Mouse (Mus musculus): ENCODE data around the gene Serpina6. TPM values are rescaled to one million over a fixed set of nuclear protein-coding genes. Genes with fewer than 3 reads are reported as not detected.
"Not testable (repeated sequence)": the region's sequence is repeated elsewhere in the genome, so short reads cannot be mapped to it uniquely, and the experiment has no call there.

Serpina6 gene
- polyA plus RNA-seq, 1 experiment from 2014 or later: 78.7 TPM

DNA sequence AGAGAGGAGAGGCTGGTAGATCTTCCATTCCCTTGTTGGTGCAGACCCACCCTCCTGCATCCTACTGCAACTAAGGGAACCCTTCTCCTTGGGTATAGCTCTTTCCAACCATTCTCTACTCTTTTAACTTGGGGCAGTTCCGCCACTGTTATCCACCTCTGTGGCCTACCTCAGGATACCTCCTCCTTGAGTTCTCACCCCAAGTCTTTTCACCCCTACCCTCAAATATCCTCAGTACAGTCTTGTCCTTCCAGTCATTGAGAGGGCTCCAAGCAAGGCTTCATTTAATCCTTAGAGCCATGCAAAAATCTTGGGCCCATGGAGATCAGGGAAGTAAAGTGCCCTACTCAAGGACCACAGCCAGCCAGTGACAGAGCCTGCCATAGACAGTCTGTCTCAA lies 19.0 kb upstream of the Serpina6 start, which contains the start of gene Serpina16:
TSS of gene Serpina16 (minus strand) at position 101 of the 400 bp plus-strand sequence.
- H3K4me3 ChIP-seq: no peak within 1 kb of the TSS
- peaks cover 9% of the 10 kb centered on the region; the same call in 1 of the 2 replicates for H3K4me1 ChIP-seq
- H3K9me3 ChIP-seq: no peaks in the 10 kb centered on the region
- 96% methylated on average over 1 of the region's 1 CpGs for WGBS
- H3K27me3 ChIP-seq (ENCODE audit: insufficient read depth, poor library complexity, severe bottlenecking): no peaks in the 10 kb centered on the region
- H3K27ac ChIP-seq: no peak within 1 kb of the TSS
- DNase-seq (ENCODE audit: low spot score): no peak
- H3K36me3 ChIP-seq: no peaks in the 10 kb centered on the region

GRCm38 (mm10) chr12:103673179-103673578 lies 16.2 kb upstream of the Serpina6 start:
- Histone ChIP-seq H3K27ac (no peak overlapping the region), H3K27me3 (ENCODE audit: insufficient read depth, poor library complexity, severe bottlenecking) (no peaks in the 10 kb centered on the region), H3K4me1 (peaks cover 9% of the 10 kb centered on the region; the same call in 1 of the 2 replicates), H3K4me3 (no peak overlapping the region), H3K36me3 (no peaks in the 10 kb centered on the region), H3K9me3 (no peaks in the 10 kb centered on the region)
- WGBS: 92% methylated on average over 2 of the region's 2 CpGs
- no peak for DNase-seq (ENCODE audit: low spot score)

DNA sequence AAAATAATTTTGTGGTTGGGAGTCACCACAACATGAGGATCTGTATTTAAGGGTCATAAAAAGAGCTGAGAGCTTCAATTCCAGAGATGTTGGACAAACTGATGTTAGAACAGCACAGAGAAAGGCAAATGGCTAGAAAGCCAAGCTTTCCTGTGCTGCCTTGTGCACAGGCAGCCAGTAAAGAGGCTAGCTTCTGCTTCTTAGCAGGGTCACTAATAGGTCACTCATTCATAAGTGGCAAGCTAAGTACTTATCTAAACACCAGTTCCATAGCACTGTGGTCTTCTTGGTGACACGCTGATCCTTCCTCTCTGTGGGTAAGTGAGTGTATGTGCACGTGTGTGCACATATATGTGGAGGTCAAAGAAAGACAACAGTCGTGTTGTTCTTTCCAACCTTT lies 14.5 kb upstream of the Serpina6 start:
- Histone ChIP-seq H3K9me3 (no peaks in the 10 kb centered on the region), H3K4me3 (no peak overlapping the region), H3K27me3 (ENCODE audit: insufficient read depth, poor library complexity, severe bottlenecking) (no peaks in the 10 kb centered on the region), H3K4me1 (peaks cover 9% of the 10 kb centered on the region; the same call in 1 of the 2 replicates), H3K36me3 (no peaks in the 10 kb centered on the region), H3K27ac (no peak overlapping the region)
- DNase-seq (ENCODE audit: low spot score): no peak
- 63% methylated on average over 3 of the region's 3 CpGs for WGBS

DNA sequence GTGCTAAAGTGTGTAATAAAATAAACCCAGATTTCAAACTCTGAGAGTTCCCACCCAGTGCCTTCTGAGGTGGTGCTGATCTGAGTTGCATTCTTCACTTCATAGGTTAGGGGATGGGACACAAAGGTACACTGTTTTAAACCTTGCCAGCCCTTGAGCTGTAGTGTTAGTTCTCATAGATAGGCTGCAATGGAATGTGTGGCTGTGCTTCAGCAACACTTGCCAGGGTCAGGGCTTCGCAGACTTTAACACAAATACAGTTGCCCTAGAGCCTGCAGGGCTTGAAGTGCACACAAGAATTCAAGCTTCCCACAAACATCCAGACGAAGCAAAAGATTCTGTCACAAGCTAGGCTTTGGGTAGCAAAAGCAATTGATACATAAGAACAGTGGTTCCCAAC lies 14.0 kb upstream of the Serpina6 start:
- peaks cover 4% of the 10 kb centered on the region; the same call in 1 of the 2 replicates for H3K4me1 ChIP-seq
- DNase-seq (ENCODE audit: low spot score): no peak
- H3K9me3 ChIP-seq: no peaks in the 10 kb centered on the region
- no peaks in the 10 kb centered on the region for H3K36me3 ChIP-seq
- no peaks in the 10 kb centered on the region for H3K27me3 ChIP-seq (ENCODE audit: insufficient read depth, poor library complexity, severe bottlenecking)
- no peak overlapping the region for H3K4me3 ChIP-seq
- H3K27ac ChIP-seq: no peak overlapping the region
- WGBS: 47% methylated on average over 2 of the region's 2 CpGs

- Histone ChIP-seq H3K9me3 (no peaks in the 10 kb centered on the region), H3K27ac (no peak overlapping the region), H3K27me3 (ENCODE audit: insufficient read depth, poor library complexity, severe bottlenecking) (no peaks in the 10 kb centered on the region), H3K4me3 (no peak overlapping the region), H3K4me1 (peaks cover 3% of the 10 kb centered on the region; the same call in 1 of the 2 replicates), H3K36me3 (no peaks in the 10 kb centered on the region)
- WGBS: 75% methylated on average over 5 of the region's 5 CpGs
- DNase-seq (ENCODE audit: low spot score): no peak
Measured at GRCm38 (mm10) chr12:103670344-103670743, 13.3 kb upstream of the Serpina6 start.

GRCm38 (mm10) chr12:103665286-103665685 lies 8.3 kb upstream of the Serpina6 start:
- WGBS: 82% methylated on average over 3 of the region's 3 CpGs

GRCm38 (mm10) chr12:103662053-103662452 lies 5.0 kb upstream of the Serpina6 start:
- H3K27me3 ChIP-seq (ENCODE audit: insufficient read depth, poor library complexity, severe bottlenecking); H3K4me1 ChIP-seq; H3K36me3 ChIP-seq; H3K4me3 ChIP-seq; H3K9me3 ChIP-seq; H3K27ac ChIP-seq; DNase-seq (ENCODE audit: low spot score): not testable (repeated sequence)

More at GRCm38 (mm10) chr12:103665286-103665685, 8.3 kb upstream of the Serpina6 start:
- Histone ChIP-seq H3K27ac (no peak overlapping the region), H3K4me3 (no peak overlapping the region), H3K9me3 (no peaks in the 10 kb centered on the region), H3K36me3 (no peaks in the 10 kb centered on the region), H3K27me3 (ENCODE audit: insufficient read depth, poor library complexity, severe bottlenecking) (no peaks in the 10 kb centered on the region), H3K4me1 (peaks cover 3% of the 10 kb centered on the region; the same call in 1 of the 2 replicates)
- no peak for DNase-seq (ENCODE audit: low spot score)

- peaks cover 3% of the 10 kb centered on the region; the same call in 1 of the 2 replicates for H3K4me1 ChIP-seq
Measured at GRCm38 (mm10) chr12:103660076-103660475, 3.1 kb upstream of the Serpina6 start.

GRCm38 (mm10) chr12:103659171-103659570 lies 2.2 kb upstream of the Serpina6 start:
- 72% methylated on average over 2 of the region's 2 CpGs for WGBS

More at GRCm38 (mm10) chr12:103660076-103660475, 3.1 kb upstream of the Serpina6 start:
- H3K36me3 ChIP-seq: no peaks in the 10 kb centered on the region
- no peak overlapping the region for H3K27ac ChIP-seq
- 79% methylated on average over 5 of the region's 5 CpGs for WGBS
- DNase-seq (ENCODE audit: low spot score): no peak
- no peaks in the 10 kb centered on the region for H3K27me3 ChIP-seq (ENCODE audit: insufficient read depth, poor library complexity, severe bottlenecking)
- H3K4me3 ChIP-seq: no peak overlapping the region
- H3K9me3 ChIP-seq: no peaks in the 10 kb centered on the region

DNA sequence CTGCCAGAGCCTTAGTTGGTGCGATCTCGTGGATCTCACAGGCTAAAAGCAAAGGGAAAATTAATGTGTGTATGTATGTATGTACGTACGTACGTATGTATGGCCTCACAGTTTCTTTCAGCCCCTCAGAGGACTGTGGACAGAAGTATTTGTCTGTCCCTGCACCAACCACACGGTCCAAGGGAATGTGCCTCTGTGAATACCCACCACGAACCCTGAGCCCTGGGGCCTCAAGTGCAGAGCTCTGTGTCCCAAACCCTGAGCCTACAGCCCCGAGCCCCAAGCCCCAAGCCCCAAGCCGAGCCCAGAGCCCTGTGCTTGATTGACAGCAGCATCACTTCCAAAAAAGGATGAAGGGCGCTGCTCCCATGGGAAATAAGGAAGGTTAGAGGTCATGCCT lies 979 bp upstream of the Serpina6 start:
- H3K27me3 ChIP-seq (ENCODE audit: insufficient read depth, poor library complexity, severe bottlenecking): no peaks in the 10 kb centered on the region
- no peaks in the 10 kb centered on the region for H3K9me3 ChIP-seq
- no peaks in the 10 kb centered on the region for H3K36me3 ChIP-seq
- WGBS: 72% methylated on average over 10 of the region's 10 CpGs
- no peak overlapping the region for H3K27ac ChIP-seq
- no peak overlapping the region for H3K4me3 ChIP-seq
- H3K4me1 ChIP-seq: no peaks in the 10 kb centered on the region
- DNase-seq (ENCODE audit: low spot score): peak; percentile 73

More at GRCm38 (mm10) chr12:103659171-103659570, 2.2 kb upstream of the Serpina6 start:
- Histone ChIP-seq H3K4me3 (no peak overlapping the region), H3K4me1 (peaks cover 3% of the 10 kb centered on the region; the same call in 1 of the 2 replicates), H3K36me3 (no peaks in the 10 kb centered on the region), H3K27me3 (ENCODE audit: insufficient read depth, poor library complexity, severe bottlenecking) (no peaks in the 10 kb centered on the region), H3K9me3 (no peaks in the 10 kb centered on the region), H3K27ac (no peak overlapping the region)
- peak; percentile 28 for DNase-seq (ENCODE audit: low spot score)

DNA sequence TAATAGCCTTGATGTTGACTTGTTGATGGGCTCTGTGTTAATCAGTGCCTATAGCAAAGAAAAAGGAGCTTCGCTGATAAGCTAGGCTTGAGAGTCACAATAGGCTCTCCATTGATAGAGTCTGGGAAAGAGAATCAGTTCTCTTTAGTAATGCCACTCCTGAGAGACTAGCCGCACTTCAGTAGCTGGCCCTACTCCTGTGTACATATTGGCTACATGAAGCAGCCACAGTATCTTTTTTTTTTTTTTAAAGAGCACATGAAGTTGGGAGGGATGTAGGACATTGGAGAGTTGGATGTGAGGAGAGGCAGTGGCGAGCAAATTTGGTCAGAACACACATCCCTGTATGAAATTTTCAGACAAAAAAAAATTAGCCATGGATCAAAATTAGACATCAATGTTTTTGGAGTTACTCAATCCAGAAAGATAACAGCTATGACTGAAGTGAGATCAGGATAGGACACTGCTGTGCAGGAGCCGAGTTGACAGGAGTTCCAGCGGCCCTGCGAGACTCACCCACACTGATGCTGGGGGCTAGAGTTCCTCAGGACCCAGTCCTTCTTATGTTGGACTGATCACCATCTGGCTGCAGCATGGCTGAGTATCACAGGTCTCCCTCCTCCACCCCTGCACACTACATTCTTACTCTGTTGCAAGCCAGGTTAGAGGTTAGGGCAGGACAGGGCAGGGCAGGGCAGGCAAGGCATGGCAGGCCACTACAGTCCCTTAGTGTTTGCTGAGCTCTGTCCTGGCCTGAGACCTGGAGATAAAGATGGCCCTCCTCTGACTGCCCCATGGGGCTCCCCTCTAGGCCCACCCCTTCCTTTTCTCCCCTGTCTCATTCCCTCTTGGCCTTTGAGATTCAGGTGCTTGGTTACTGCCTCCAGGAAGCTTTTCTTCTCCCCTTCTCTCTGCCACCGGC lies 1.6 kb downstream of the Serpina6 start:
- no peaks in the 10 kb centered on the region for H3K4me1 ChIP-seq
- H3K9me3 ChIP-seq: no peaks in the 10 kb centered on the region
- 82% methylated on average over 7 of the region's 7 CpGs for WGBS
- H3K27me3 ChIP-seq (ENCODE audit: insufficient read depth, poor library complexity, severe bottlenecking): no peaks in the 10 kb centered on the region
- H3K36me3 ChIP-seq: no peaks in the 10 kb centered on the region
- H3K4me3 ChIP-seq: no peak overlapping the region
- DNase-seq (ENCODE audit: low spot score): no peak
- H3K27ac ChIP-seq: no peak overlapping the region

- WGBS: 89% methylated on average over 2 of the region's 2 CpGs
- no peaks in the 10 kb centered on the region for H3K9me3 ChIP-seq
- H3K4me1 ChIP-seq: no peaks in the 10 kb centered on the region
- no peaks in the 10 kb centered on the region for H3K36me3 ChIP-seq
- no peaks in the 10 kb centered on the region for H3K27me3 ChIP-seq (ENCODE audit: insufficient read depth, poor library complexity, severe bottlenecking)
- H3K4me3 ChIP-seq: no peak overlapping the region
- peak; percentile 57 for DNase-seq (ENCODE audit: low spot score)
- H3K27ac ChIP-seq: no peak overlapping the region
Measured at GRCm38 (mm10) chr12:103653836-103654235, 3.2 kb downstream of the Serpina6 start.

DNA sequence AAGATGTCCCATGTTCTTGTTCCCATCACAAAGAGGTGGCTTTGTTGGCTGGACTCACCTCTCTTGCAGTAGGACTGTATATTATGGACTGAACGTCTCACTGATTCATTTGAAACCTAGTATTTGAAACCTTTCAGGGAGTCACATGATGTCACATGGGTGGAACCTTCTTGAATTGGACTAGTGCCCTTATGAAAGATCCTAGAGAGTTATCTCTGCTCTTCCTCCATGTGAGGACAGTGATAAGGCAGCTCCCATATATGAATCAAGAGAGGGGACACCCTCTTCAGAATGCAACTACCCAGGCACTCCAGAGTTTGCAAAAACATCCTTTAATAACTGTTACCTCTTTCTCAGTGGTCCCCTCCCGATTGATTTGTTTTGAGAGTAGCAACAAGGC lies 10.7 kb downstream of the Serpina6 start:
- Histone ChIP-seq H3K9me3 (no peaks in the 10 kb centered on the region), H3K27ac (no peak overlapping the region), H3K4me3 (no peak overlapping the region), H3K27me3 (ENCODE audit: insufficient read depth, poor library complexity, severe bottlenecking) (no peaks in the 10 kb centered on the region), H3K36me3 (no peaks in the 10 kb centered on the region), H3K4me1 (no peaks in the 10 kb centered on the region)
- 63% methylated on average over 2 of the region's 2 CpGs for WGBS
- DNase-seq (ENCODE audit: low spot score): no peak

All from heart, embryonic 10.5 days (tissue).